Comparison of ENCODE assay signal across 20 mouse cellular contexts in the genomic region with DNA sequence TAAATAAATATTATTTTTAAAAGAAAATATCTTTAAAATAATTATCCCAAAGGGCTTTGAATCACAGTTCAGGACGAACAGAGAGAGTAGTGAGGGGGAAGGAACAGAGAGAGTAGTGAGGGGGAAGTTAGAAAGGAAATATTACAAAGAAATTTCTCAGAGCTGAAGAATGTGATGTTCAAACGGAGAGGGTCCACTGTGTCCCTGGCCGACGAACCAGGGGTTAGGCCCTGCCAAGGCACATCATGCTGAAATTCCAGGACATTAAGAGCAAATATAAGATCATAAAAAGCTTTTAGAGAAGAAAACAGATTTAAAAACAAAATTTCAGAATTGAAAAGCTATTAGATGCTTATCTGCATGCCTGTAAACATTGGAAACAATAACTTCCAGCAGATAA.
"Had no signal": no experiment of that assay in that cellular context is flagged by ENCODE, and none has a peak within 500 bp of the region (broad histone marks: within the 10 kb centered on the region; RNA-seq: fewer than 3 reads in every experiment).

No protein-coding gene starts in this region.

- DNase-seq: lung, adult 18-20 months; lung, embryonic 14.5 days; lung, postnatal 10 days; lung, postnatal 4 days; midbrain, embryonic 14.5 days; retina, postnatal 1 day; right cerebral cortex, adult 18-20 months; right cerebral cortex, postnatal 25 days; right cerebral cortex, postnatal 4 days; thymus, adult 2 months; thymus, postnatal 25 days; thymus, postnatal 4 days had no signal

- H3K36me3 ChIP-seq: midbrain, embryonic 10.5 days; midbrain, embryonic 12.5 days; neural tube, embryonic 13.5 days; neural tube, embryonic 15.5 days; stomach, embryonic 15.5 days had no signal

- H3K27me3 ChIP-seq: midbrain, embryonic 12.5 days; neural tube, embryonic 13.5 days; neural tube, embryonic 15.5 days; stomach, embryonic 15.5 days had no signal

- H3K27ac ChIP-seq: liver, embryonic 14.5 days; midbrain, embryonic 10.5 days; midbrain, embryonic 12.5 days; neural tube, embryonic 13.5 days; neural tube, embryonic 15.5 days; stomach, embryonic 15.5 days; stomach, postnatal 0 days had no signal

- H3K4me3 ChIP-seq: midbrain, embryonic 10.5 days; midbrain, embryonic 12.5 days; myocyte; neural tube, embryonic 13.5 days; neural tube, embryonic 15.5 days; stomach, embryonic 15.5 days had no signal
